Mouse (Mus musculus) forebrain, embryonic 15.5 days (tissue): Measurements from ENCODE around the gene Oaz2. TPM values are rescaled to one million over a fixed set of nuclear protein-coding genes. Genes with fewer than 3 reads are reported as not detected.
"Not testable (repeated sequence)": the region's sequence is repeated elsewhere in the genome, so short reads cannot be mapped to it uniquely, and the experiment has no call there.

Source experiments
- ATAC-seq: fragments of 200-750 bp; cut with Nextera tagmentation; replicated peaks from 2 replicates; pipeline ENCODE4 v1.8.0; 2017; ENCODE audit warnings: mild to moderate bottlenecking, moderate TSS enrichment, moderate library complexity
- H3K27ac ChIP-seq: fragments of 300-500 bp; sonication (generic); replicated peaks from 2 replicates; pipeline ENCODE4 v1.5.1; 2015; ENCODE audit warnings: mild to moderate bottlenecking, inconsistent platforms
- H3K27me3 ChIP-seq: fragments of 300-500 bp; sonication (generic); 2 replicates; pipeline ENCODE4 v1.6.1; 2015; ENCODE audit warnings: inconsistent platforms
- H3K36me3 ChIP-seq: fragments of 300-500 bp; sonication (generic); 2 replicates; pipeline ENCODE4 v1.6.1; 2015; ENCODE audit warnings: mild to moderate bottlenecking, inconsistent platforms
- H3K4me1 ChIP-seq: fragments of 300-500 bp; sonication (generic); 2 replicates; pipeline ENCODE4 v1.6.1; 2015; ENCODE audit warnings: inconsistent platforms
- H3K4me2 ChIP-seq: fragments of 300-500 bp; sonication (generic); replicated peaks from 2 replicates; pipeline ENCODE4 v1.6.1; 2015; ENCODE audit warnings: mild to moderate bottlenecking, inconsistent platforms
- H3K4me3 ChIP-seq: fragments of 300-500 bp; sonication (generic); 2 replicates; pipeline ENCODE4 v1.5.1; 2015; ENCODE audit warnings: mild to moderate bottlenecking, inconsistent platforms
- H3K9ac ChIP-seq: fragments of 300-500 bp; sonication (generic); replicated peaks from 2 replicates; pipeline ENCODE4 v1.6.1; 2015; ENCODE audit warnings: mild to moderate bottlenecking, inconsistent platforms
- H3K9me3 ChIP-seq: fragments of 300-500 bp; sonication (generic); 2 replicates; pipeline ENCODE4 v1.6.1; 2016; ENCODE audit warnings: inconsistent platforms
- WGBS: fragments of 180-500 bp; shearing (Covaris S2); methylation state at CpG from one replicate; pipeline ENCODE4 v1.1.7; 2015; ENCODE audit warnings: mixed read lengths; 5-methylcytosine and 5-hydroxymethylcytosine counted together
- polyA plus RNA-seq: library from polyadenylated mRNA; unstranded; fragments of >200 nt; fragmentation: Nextera tagmentation; extraction: Ambion mirVana; gene quantifications from 2 replicates; pipeline ENCODE4 v1.2.1, GENCODE M21; 2015

Oaz2 gene
- polyA plus RNA-seq, 1 experiment from 2014 or later: 347 TPM

DNA sequence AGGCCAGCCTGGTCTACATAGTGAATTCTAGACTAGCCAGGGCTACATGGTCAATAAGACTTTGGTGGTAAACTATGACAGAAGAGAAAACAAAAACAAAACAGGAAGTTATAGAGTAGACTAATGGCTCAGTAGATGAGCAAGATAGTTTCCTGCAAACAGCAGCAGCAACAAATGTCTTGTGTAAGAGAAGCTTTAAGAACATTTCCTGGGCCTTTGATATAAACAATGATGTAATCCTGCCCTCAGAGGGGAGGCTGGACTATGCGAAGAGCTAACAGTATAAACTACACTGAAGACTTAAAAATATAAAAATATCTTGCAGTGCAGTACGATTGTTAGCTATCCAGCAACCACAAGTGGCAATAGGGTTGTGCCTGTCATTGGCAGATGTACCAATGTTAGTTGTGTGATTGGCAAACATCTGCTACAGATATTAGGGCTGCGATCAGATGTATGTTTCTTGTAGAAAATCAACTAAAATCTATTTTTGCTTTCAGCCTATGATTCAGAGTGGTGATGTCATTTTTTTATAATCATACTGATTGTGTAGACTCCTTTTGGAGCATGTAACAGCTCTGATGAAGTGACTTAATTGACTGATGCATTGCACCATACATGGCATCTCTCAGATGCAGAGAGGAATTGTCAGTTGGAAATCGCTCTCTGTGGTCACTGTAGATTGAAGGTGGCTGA, 13.3 kb downstream of the Oaz2 start:
- Histone ChIP-seq H3K4me3 (no peak overlapping the region), H3K9me3 (no peaks in the 10 kb centered on the region), H3K4me2 (no peak overlapping the region), H3K4me1 (peaks cover 67% of the 10 kb centered on the region), H3K27ac (no peak overlapping the region), H3K27me3 (no peaks in the 10 kb centered on the region), H3K36me3 (no peaks in the 10 kb centered on the region), H3K9ac (no peak overlapping the region)
- WGBS: 83% methylated on average over 4 of the region's 4 CpGs
- ATAC-seq: no peak

DNA sequence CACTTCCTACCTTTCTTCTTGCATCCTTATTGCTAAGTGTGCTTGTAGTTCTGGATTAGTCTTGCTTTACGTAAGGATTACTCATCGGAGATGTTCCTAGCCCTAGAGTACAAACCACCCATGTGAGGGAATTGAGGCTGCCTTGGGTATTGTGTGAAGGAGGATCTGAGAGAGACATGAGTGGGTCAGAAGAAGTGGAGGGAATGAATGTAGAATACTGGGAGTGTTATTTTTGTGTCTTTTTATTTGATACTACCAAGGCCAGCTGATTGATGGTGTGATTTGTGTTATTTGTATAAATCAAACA, 13.8 kb downstream of the Oaz2 start:
- Histone ChIP-seq H3K4me1 (peaks cover 67% of the 10 kb centered on the region), H3K9me3 (no peaks in the 10 kb centered on the region), H3K4me3 (no peak overlapping the region), H3K27ac (no peak overlapping the region), H3K9ac (no peak overlapping the region), H3K27me3 (no peaks in the 10 kb centered on the region), H3K4me2 (no peak overlapping the region), H3K36me3 (peaks cover under 1% of the 10 kb centered on the region)
- WGBS: 84% methylated on average over 2 of the region's 2 CpGs
- no peak for ATAC-seq

DNA sequence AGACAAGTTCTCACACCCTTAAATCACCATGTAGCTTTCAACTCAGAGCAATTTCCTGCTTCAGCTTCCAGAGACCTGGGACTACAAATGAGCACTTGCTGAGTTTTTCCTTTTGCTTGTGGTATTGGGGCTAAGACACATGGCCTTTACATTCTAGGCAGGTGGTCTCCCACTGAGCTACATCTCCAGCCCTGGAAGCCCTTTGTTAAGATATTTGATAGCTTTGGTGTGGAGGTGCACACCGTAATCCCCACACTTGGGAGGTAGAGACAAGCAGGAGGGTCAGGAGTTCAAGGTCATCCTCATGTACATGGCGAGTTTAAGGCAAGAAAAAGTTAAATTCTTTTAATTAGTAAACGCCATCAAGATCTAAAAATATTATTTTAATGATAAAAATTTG, 14.4 kb downstream of the Oaz2 start:
- ATAC-seq: no peak
- Histone ChIP-seq H3K4me3 (no peak overlapping the region), H3K9ac (no peak overlapping the region), H3K27ac (no peak overlapping the region), H3K9me3 (no peaks in the 10 kb centered on the region), H3K27me3 (no peaks in the 10 kb centered on the region), H3K36me3 (peaks cover 6% of the 10 kb centered on the region), H3K4me2 (no peak overlapping the region), H3K4me1 (peaks cover 65% of the 10 kb centered on the region)
- 93% methylated on average over 3 of the region's 3 CpGs for WGBS

DNA sequence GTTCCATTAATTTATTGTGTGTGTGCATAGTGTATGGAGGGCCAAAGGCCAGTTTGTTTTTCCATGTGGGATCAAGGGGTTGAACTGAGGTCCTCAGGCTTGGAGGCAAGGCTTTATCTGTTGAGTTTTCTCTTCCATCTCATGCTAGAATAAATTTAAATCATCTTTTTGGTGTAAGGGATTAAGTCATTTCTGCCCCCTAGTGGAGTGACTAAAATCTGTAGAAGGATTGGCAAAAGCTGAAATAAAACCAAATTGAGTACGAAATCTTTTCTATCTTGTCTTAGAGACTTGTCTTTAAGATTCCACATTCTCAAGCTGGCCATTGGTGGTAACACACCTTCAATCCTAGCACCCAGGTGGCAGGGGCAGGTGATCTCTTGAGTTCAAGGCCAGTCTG, 15.2 kb downstream of the Oaz2 start:
- no peak overlapping the region for H3K9ac ChIP-seq
- no peak overlapping the region for H3K4me3 ChIP-seq
- H3K4me2 ChIP-seq: no peak overlapping the region
- WGBS: 73% methylated on average over 1 of the region's 1 CpGs
- H3K9me3 ChIP-seq: no peaks in the 10 kb centered on the region
- no peak overlapping the region for H3K27ac ChIP-seq
- peaks cover 13% of the 10 kb centered on the region for H3K36me3 ChIP-seq
- no peak for ATAC-seq
- no peaks in the 10 kb centered on the region for H3K27me3 ChIP-seq
- peaks cover 56% of the 10 kb centered on the region for H3K4me1 ChIP-seq

DNA sequence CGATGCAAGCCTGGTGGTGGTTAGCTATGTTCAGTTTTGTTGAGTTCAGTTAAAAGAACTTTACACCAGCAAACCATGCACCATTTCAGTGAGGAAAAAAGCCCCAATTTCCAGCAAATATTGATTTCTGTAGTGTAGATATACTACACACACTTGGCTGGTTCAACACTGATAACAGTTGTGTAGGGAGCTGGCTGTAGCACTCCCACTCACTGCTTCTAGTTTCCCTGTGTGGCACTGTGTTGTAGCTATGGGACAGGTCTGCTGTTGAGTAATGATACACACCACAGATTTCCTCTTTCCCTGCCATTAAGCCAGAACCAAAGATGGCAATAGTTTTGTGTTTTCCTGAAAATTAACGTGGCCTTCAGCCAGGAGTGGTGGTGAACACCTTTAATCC, 16.9 kb downstream of the Oaz2 start:
- Histone ChIP-seq H3K27me3 (no peaks in the 10 kb centered on the region), H3K4me1 (peaks cover 39% of the 10 kb centered on the region), H3K27ac (no peak overlapping the region), H3K4me2 (no peak overlapping the region), H3K4me3 (no peak overlapping the region), H3K9me3 (no peaks in the 10 kb centered on the region), H3K9ac (no peak overlapping the region), H3K36me3 (peaks cover 23% of the 10 kb centered on the region)
- no peak for ATAC-seq
- WGBS: 92% methylated on average over 2 of the region's 2 CpGs

DNA sequence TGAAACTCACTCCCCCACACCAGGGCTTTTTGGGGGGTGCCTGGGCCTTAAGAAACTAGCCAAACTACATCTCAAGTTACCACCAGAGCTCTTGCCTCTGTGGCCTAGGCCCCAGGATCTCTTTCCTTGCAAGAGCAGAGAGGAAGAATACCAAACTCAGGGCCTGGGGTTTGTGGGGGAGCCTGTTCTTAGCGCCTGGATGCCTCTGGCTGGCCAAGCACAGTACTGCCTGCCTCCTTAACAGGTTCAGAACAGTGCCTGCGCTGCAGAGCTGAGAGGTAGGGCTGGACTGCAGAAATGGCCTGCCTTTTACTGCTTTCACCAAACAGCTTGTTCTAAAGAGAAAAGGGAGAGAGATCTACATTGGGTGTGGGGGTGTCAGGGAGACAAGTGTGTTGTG, 22.1 kb downstream of the Oaz2 start:
- not testable (repeated sequence) for H3K9me3 ChIP-seq, H3K4me3 ChIP-seq, H3K4me2 ChIP-seq, ATAC-seq, H3K27me3 ChIP-seq, H3K9ac ChIP-seq, H3K27ac ChIP-seq
- Histone ChIP-seq H3K4me1 (peaks cover 23% of the 10 kb centered on the region), H3K36me3 (peaks cover 39% of the 10 kb centered on the region)
- 71% methylated on average over 2 of the region's 2 CpGs for WGBS

DNA sequence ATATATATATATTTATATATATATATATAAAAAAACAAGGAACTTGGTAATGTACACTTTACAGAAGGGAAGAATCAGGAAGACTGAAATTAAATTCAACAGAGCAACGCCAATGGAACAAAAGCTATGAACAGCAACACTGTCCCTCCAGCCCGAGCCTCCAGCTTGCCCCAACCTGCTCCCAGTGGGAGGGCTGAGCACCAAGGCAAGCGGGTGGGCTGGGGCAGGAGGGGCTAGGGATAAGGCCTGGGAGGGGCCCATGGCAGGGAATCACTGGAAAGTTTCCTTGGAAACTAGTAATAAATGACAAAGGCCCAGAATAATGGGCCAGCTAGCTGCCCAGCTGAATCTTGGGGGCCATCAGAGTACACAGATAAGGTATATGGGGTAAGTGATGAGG, 24.7 kb downstream of the Oaz2 start:
- H3K4me3 ChIP-seq: no peak overlapping the region
- H3K36me3 ChIP-seq: peaks cover 51% of the 10 kb centered on the region
- H3K27ac ChIP-seq: peak overlapping the region; percentile 52; the same call in 1 of the 2 replicates
- no peak overlapping the region for H3K9ac ChIP-seq
- ATAC-seq: no peak
- no peaks in the 10 kb centered on the region for H3K9me3 ChIP-seq
- H3K4me2 ChIP-seq: no peak overlapping the region
- no peaks in the 10 kb centered on the region for H3K27me3 ChIP-seq
- 16% methylated on average over 3 of the region's 3 CpGs for WGBS
- H3K4me1 ChIP-seq: peaks cover 27% of the 10 kb centered on the region

DNA sequence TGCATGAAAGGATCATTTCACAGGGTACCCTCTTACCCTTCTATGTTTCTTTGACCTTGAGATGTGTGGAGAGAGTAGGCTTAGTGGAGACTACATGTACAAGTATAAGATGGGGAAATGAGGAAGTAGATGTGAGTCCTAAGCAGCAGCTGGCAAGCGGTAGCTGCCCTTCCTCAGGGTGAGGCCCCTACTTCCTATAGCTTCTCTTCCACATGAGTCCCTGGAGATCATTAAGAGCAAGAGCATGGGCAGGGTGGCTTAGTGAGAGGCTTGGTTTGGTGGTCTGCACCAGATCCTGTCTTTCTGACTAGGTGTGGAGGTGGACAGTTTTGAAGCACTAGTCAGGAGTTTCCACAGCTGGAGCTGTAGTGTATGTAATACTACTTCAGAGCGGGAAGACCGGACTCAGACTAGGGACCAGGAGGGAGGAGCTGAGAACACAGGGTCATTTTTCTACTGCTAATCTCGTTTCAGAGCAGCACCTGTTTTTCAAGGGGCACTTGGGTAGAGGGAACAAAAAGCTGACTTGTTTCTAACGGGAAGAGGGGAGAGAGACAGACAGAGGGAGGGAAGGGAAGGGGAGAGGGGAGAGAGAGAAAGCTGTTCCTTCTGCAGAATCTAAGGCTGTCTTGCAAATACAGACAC, 25.3 kb downstream of the Oaz2 start:
- Histone ChIP-seq H3K36me3 (peaks cover 49% of the 10 kb centered on the region), H3K4me1 (peaks cover 27% of the 10 kb centered on the region), H3K4me2 (no peak overlapping the region), H3K27ac (peak overlapping the region; percentile 64), H3K9ac (no peak overlapping the region), H3K4me3 (no peak overlapping the region), H3K27me3 (no peaks in the 10 kb centered on the region), H3K9me3 (no peaks in the 10 kb centered on the region)
- ATAC-seq: peak; percentile 23; the same call in 1 of the 2 replicates
- 28% methylated on average over 5 of the region's 5 CpGs for WGBS

DNA sequence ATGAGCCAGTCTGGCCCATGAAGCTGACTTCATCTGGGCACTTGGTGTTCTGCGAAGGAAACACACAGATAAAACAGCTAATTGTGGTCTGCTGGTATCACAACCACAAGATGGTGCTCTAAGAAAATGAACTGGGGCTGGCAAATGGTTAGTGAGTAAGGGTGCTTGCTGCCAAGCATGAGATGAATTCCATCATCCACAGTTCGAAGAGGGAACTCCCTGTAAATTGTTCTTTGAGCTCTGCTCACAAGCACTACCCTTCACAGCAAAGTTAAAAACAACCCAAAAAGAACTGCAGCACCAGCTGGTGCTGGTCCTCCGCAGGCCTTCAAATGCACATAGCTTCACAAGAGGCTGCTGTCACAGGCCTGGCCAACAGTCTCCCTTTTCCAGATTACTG, 27.8 kb downstream of the Oaz2 start:
- ATAC-seq: peak; percentile 27; the same call in 1 of the 2 replicates
- H3K27me3 ChIP-seq: no peaks in the 10 kb centered on the region
- H3K36me3 ChIP-seq: peaks cover 58% of the 10 kb centered on the region
- H3K9ac ChIP-seq: no peak overlapping the region
- peaks cover 27% of the 10 kb centered on the region for H3K4me1 ChIP-seq
- H3K4me3 ChIP-seq: no peak overlapping the region
- H3K9me3 ChIP-seq: no peaks in the 10 kb centered on the region
- no peak overlapping the region for H3K4me2 ChIP-seq
- H3K27ac ChIP-seq: peak overlapping the region; percentile 25; the same call in 1 of the 2 replicates
- WGBS: 53% methylated on average over 3 of the region's 3 CpGs

DNA sequence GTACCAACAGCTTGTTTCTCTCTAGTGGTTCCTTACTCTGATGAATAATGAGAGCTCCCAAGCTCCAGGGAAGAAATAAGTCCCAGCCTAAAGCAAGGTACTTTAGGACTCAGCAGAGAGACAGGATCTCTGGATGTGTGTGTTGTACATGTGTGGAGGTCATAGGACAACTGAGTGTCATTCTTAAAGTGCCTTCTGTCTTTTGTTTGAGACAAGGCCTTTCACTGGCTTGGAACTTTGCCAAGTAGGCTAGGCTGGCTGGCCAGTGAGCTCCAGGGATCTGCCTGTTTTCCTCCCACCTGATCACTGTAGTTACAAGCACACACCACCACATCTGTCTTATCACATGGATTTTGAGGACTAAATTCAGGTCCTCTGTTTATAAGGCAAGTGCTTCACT, 28.5 kb downstream of the Oaz2 start:
- H3K27ac ChIP-seq: peak overlapping the region; percentile 25; the same call in 1 of the 2 replicates

DNA sequence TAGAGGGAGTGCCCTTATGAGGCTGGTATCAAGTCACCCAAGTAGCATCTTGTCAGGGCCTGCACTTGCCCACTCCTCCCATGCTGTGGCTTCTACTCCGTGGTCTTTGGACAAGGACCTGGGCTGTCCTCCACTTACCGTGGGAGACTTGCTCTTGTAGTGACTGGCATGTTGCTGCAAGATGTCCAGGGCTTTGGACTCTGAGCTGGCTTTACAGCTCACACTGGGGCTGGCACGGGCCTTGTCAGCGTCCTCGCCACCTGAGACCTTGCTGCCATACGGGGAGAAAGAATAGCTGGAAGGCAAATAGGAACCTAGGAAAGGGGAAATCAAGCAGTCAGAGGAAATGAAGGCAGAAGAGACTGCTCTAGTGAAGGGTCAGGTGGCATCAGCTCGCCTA, 29.6 kb downstream of the Oaz2 start:
- Histone ChIP-seq H3K27me3 (no peaks in the 10 kb centered on the region), H3K4me3 (no peak overlapping the region), H3K9ac (no peak overlapping the region), H3K27ac (no peak overlapping the region), H3K4me2 (no peak overlapping the region), H3K9me3 (no peaks in the 10 kb centered on the region), H3K36me3 (peaks cover 66% of the 10 kb centered on the region), H3K4me1 (peaks cover 23% of the 10 kb centered on the region)
- no peak for ATAC-seq
- 90% methylated on average over 7 of the region's 7 CpGs for WGBS

More for the DNA sequence above, 28.5 kb downstream of the Oaz2 start:
- H3K27me3 ChIP-seq: no peaks in the 10 kb centered on the region
- no peak overlapping the region for H3K4me3 ChIP-seq
- H3K9ac ChIP-seq: no peak overlapping the region
- no peak for ATAC-seq
- H3K4me1 ChIP-seq: peaks cover 27% of the 10 kb centered on the region
- H3K4me2 ChIP-seq: no peak overlapping the region
- H3K9me3 ChIP-seq: no peaks in the 10 kb centered on the region
- H3K36me3 ChIP-seq: peaks cover 62% of the 10 kb centered on the region

DNA sequence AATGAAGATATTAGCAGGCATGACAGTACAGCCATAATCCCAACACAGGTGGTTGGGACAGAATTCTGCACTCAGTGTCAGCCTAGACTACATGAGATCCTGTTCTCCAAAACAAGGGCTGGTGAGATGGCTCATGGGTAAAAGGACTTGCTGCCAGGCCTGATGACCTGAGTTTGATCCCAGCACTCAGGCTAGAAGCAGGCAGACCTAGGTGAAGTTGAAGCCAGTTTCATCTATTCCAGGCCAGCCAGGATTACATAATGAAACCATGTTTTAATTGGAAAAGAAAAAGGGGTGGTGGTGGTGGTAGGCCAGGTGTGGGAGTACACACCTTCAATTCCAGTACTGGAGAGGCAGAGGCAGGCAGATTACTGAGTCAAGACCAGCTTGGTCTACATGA, 30.2 kb downstream of the Oaz2 start:
- Histone ChIP-seq H3K36me3 (peaks cover 73% of the 10 kb centered on the region), H3K9ac (no peak overlapping the region), H3K27ac (no peak overlapping the region), H3K4me2 (no peak overlapping the region), H3K4me3 (no peak overlapping the region), H3K4me1 (peaks cover 18% of the 10 kb centered on the region), H3K9me3 (no peaks in the 10 kb centered on the region), H3K27me3 (no peaks in the 10 kb centered on the region)
- ATAC-seq: no peak

DNA sequence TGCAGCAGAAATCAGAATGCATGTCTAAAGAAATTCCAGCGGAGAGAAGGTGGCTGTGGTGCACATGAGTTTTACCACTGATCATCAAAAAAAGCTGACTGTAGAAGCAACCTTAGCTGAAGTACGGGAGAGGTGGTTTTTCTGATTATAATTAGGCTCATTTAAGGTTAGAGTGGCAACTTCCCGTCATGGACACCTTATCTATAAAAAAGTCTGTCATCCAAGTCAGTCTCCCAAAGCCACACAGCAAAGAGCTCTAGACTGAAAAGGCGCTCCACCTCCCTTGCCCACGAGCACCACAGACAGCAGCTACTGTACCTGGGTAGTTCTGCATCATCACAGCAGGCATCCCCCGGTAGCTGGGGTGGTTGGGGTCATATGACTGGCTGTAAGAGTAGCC, 32.7 kb downstream of the Oaz2 start:
- H3K4me3 ChIP-seq: no peak overlapping the region
- no peak overlapping the region for H3K4me2 ChIP-seq
- WGBS: 85% methylated on average over 6 of the region's 6 CpGs
- peaks cover 74% of the 10 kb centered on the region for H3K36me3 ChIP-seq
- ATAC-seq: no peak
- H3K4me1 ChIP-seq: peaks cover 6% of the 10 kb centered on the region
- H3K9me3 ChIP-seq: no peaks in the 10 kb centered on the region
- H3K9ac ChIP-seq: no peak overlapping the region
- no peak overlapping the region for H3K27ac ChIP-seq
- no peaks in the 10 kb centered on the region for H3K27me3 ChIP-seq
